Mouse (Mus musculus): Measurements from ENCODE around the gene Actl10. TPM values are rescaled to one million over a fixed set of nuclear protein-coding genes. Genes with fewer than 3 reads are reported as not detected.
A peak's percentile ranks its signal among the peaks of the same experiment; 100 is the strongest.

Actl10 gene
- not detected in 2 replicates for polyA plus RNA-seq (2015; fragmentation: Nextera tagmentation; extraction: Ambion mirVana)

DNA sequence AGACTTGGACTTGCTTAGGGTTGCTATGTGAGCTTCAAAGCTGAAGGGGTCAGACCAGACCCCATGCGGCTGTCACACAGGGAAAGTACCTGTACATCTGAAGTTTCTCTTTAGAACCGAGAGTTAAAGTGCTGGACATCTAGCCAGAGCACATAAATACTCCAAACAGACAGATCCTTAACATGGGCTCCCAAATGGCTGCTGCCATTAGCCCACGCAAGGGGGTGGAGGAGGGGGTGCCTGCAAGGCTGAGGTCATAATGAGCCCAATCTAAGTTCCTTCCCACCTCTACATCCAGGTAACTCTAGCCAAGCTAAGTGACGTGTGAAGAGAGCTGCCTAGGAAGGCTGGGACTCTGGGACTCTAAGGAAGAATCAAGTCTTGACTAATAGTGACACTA is at the start of gene Actl10:
Gene Actl10 (plus strand): TSS at position 301 of the 400 bp plus-strand sequence.
- Histone ChIP-seq H3K4me1 (replicated peaks; ENCODE audit: control insufficient read depth, insufficient read depth, low read length) (peaks cover 6% of the 10 kb centered on the region; the same call in 1 of the 2 replicates), H3K4me3 (ENCODE audit: low read depth, low read length) (peak within 1 kb of the TSS; percentile 16), H3K27me3 (replicated peaks; ENCODE audit: control insufficient read depth, insufficient read depth, low read length) (peaks cover 16% of the 10 kb centered on the region), H3K9ac (ENCODE audit: low read depth, low read length) (no peak within 1 kb of the TSS), H3K4me2 (replicated peaks; ENCODE audit: low read depth) (peak within 1 kb of the TSS; percentile 60), H3K36me3 (ENCODE audit: control insufficient read depth, insufficient read depth) (no peaks in the 10 kb centered on the region), H3K9me3 (ENCODE audit: control insufficient read depth) (no peaks in the 10 kb centered on the region), H3K27ac (ENCODE audit: low read depth, low read length) (no peak within 1 kb of the TSS)
- no peak for ATAC-seq
- TF ChIP-seq CTCF (IDR thresholded peaks at IDR 0.05; ENCODE audit: low read depth), result no peak
- WGBS, result 83% methylated on average over 4 of the region's 4 CpGs

DNA sequence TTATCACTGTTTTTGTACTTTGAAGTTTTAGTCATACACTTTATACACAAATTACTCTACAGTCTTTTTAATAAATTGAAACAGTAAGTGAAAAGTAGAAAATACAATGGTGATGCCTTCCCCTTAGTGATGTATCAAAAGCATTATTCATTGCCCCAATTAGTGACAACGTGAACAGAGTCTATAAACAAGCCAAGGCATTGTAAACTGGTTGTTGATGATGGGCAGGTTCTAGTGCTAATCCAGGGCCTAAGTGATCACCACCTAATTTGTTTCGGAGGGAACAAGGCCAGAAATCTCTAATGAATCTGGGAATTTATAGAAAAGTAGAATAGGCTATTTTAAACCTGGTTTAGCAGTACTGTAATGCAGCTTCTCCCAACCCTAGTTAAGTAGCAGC is 44.5 kb upstream of the Actl10 start:
- no peaks in the 10 kb centered on the region for H3K4me1 ChIP-seq (replicated peaks; ENCODE audit: control insufficient read depth, insufficient read depth, low read length)
- no peak overlapping the region for H3K4me3 ChIP-seq (ENCODE audit: low read depth, low read length)
- H3K9me3 ChIP-seq (ENCODE audit: control insufficient read depth), result no peaks in the 10 kb centered on the region
- no peak overlapping the region for H3K9ac ChIP-seq (ENCODE audit: low read depth, low read length)
- H3K4me2 ChIP-seq (replicated peaks; ENCODE audit: low read depth), result no peak overlapping the region
- H3K27ac ChIP-seq (ENCODE audit: low read depth, low read length), result no peak overlapping the region
- 58% methylated on average over 2 of the region's 2 CpGs for WGBS
- no peak for ATAC-seq
- H3K36me3 ChIP-seq (ENCODE audit: control insufficient read depth, insufficient read depth), result peaks cover 30% of the 10 kb centered on the region
- no peak for TF ChIP-seq CTCF (IDR thresholded peaks at IDR 0.05; ENCODE audit: low read depth)
- H3K27me3 ChIP-seq (replicated peaks; ENCODE audit: control insufficient read depth, insufficient read depth, low read length), result no peaks in the 10 kb centered on the region

DNA sequence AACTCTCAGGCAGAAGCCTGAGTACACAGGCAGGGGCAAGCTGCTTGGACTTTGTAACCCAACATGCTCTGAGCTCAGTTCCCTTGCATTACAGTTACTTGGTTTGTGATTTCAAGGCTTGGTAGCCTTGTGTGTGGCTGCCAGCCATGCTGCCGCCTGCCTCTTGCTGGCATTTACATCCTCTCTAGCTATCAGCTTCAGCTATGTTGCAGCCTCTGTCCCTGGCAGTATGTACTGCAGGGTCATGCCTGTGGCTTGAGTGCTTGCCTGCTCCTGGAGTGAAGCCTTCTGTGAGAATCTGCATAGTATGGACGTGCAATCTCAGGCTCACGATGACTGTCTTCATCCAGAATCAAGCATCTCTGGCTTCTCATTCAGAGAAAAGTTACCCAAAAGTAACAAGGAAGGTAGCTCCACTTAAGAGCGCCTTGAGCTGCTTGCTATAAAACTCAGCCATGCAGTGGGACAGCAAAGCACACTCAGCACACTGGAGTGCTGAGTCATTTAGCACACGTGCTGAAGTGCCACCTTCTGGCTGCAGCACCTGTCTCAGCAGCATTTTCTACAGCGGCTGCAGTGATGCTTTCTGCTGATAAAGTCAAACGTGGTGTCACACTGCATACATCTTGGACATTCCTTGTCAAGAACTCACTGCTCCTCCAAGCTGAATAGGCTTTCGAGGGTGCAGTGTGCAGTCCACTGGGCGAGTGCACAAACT is 43.9 kb upstream of the Actl10 start:
- no peaks in the 10 kb centered on the region for H3K9me3 ChIP-seq (ENCODE audit: control insufficient read depth)
- ATAC-seq, result peak; percentile 49; the same call in 1 of the 2 replicates
- no peaks in the 10 kb centered on the region for H3K27me3 ChIP-seq (replicated peaks; ENCODE audit: control insufficient read depth, insufficient read depth, low read length)
- H3K4me3 ChIP-seq (ENCODE audit: low read depth, low read length), result no peak overlapping the region
- H3K27ac ChIP-seq (ENCODE audit: low read depth, low read length), result no peak overlapping the region
- no peak overlapping the region for H3K4me2 ChIP-seq (replicated peaks; ENCODE audit: low read depth)
- H3K4me1 ChIP-seq (replicated peaks; ENCODE audit: control insufficient read depth, insufficient read depth, low read length), result no peaks in the 10 kb centered on the region
- WGBS, result 61% methylated on average over 9 of the region's 9 CpGs
- peak; percentile 67 for TF ChIP-seq CTCF (IDR thresholded peaks at IDR 0.05; ENCODE audit: low read depth)
- H3K36me3 ChIP-seq (ENCODE audit: control insufficient read depth, insufficient read depth), result peaks cover 30% of the 10 kb centered on the region
- no peak overlapping the region for H3K9ac ChIP-seq (ENCODE audit: low read depth, low read length)

DNA sequence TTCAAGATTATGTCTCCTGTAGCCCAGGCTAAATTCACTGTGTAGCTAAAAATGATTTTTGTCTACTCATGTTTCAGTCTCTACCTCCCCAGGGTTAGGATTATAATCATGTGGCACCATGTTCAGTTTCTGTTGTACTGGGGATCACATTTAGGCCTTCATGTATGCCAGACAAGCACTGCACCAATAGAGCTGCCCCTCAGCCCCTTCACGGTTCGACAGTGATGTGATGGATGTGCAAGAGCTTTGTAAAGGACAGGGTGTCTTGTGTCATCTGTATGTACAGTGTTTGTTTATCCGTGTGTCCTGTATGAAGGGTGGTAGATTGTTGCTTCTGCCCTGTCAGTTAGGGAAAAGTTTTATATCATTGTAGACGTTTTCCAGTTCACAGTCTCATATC is 43.1 kb upstream of the Actl10 start:
- WGBS, result 86% methylated on average over 4 of the region's 4 CpGs
- no peaks in the 10 kb centered on the region for H3K4me1 ChIP-seq (replicated peaks; ENCODE audit: control insufficient read depth, insufficient read depth, low read length)
- H3K9me3 ChIP-seq (ENCODE audit: control insufficient read depth), result no peaks in the 10 kb centered on the region
- H3K27me3 ChIP-seq (replicated peaks; ENCODE audit: control insufficient read depth, insufficient read depth, low read length), result no peaks in the 10 kb centered on the region
- H3K4me3 ChIP-seq (ENCODE audit: low read depth, low read length), result no peak overlapping the region
- H3K9ac ChIP-seq (ENCODE audit: low read depth, low read length), result no peak overlapping the region
- H3K27ac ChIP-seq (ENCODE audit: low read depth, low read length), result no peak overlapping the region
- ATAC-seq, result no peak
- no peak overlapping the region for H3K4me2 ChIP-seq (replicated peaks; ENCODE audit: low read depth)
- TF ChIP-seq CTCF (IDR thresholded peaks at IDR 0.05; ENCODE audit: low read depth), result no peak
- peaks cover 25% of the 10 kb centered on the region for H3K36me3 ChIP-seq (ENCODE audit: control insufficient read depth, insufficient read depth)

DNA sequence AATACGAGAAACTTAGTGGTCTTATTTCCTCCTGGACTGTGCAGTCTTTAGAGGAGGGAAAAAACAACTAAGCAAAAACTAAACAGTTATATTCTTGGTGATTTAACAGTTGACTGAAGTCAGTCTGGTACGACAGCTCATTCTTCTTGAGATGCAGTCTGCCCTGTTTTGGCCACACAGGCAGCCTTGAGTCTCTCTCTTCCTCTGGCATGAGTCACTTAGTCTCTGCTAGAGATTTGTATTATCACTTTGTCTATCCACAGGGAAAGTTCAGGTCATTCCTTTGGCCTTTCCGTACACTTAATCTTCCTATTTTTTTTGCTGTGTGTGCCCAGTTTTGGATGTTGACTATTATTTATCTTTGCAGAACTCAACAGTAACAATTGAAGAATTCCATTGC is 41.4 kb upstream of the Actl10 start:
- 92% methylated on average over 3 of the region's 3 CpGs for WGBS
- Histone ChIP-seq H3K9ac (ENCODE audit: low read depth, low read length) (no peak overlapping the region), H3K27me3 (replicated peaks; ENCODE audit: control insufficient read depth, insufficient read depth, low read length) (no peaks in the 10 kb centered on the region), H3K27ac (ENCODE audit: low read depth, low read length) (no peak overlapping the region), H3K4me2 (replicated peaks; ENCODE audit: low read depth) (no peak overlapping the region), H3K4me3 (ENCODE audit: low read depth, low read length) (no peak overlapping the region), H3K9me3 (ENCODE audit: control insufficient read depth) (no peaks in the 10 kb centered on the region), H3K36me3 (ENCODE audit: control insufficient read depth, insufficient read depth) (peaks cover 18% of the 10 kb centered on the region), H3K4me1 (replicated peaks; ENCODE audit: control insufficient read depth, insufficient read depth, low read length) (no peaks in the 10 kb centered on the region)
- TF ChIP-seq CTCF (IDR thresholded peaks at IDR 0.05; ENCODE audit: low read depth), result no peak
- no peak for ATAC-seq

DNA sequence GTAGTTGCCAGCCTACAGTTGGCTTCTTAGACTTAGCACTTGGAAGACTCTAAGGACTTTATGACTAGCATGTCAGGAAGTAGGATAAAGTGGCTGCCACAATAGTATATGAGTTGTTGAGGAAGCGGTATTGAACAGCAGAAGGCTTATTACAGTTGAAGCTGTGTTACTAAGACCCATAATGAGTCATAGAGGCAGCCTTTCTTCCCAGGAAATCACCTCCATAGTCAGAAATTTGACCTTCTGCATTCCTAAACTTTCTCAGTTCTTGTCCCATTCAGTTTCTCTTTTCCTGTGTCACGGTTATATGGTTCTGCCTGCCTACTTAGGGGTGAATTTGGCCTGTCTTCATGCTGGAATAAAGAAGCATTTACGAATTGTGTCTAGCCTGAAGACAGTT is 34.6 kb upstream of the Actl10 start:
- 79% methylated on average over 3 of the region's 3 CpGs for WGBS
- H3K4me1 ChIP-seq (replicated peaks; ENCODE audit: control insufficient read depth, insufficient read depth, low read length), result no peaks in the 10 kb centered on the region
- H3K36me3 ChIP-seq (ENCODE audit: control insufficient read depth, insufficient read depth), result peaks cover 36% of the 10 kb centered on the region
- no peak overlapping the region for H3K9ac ChIP-seq (ENCODE audit: low read depth, low read length)
- no peak overlapping the region for H3K4me3 ChIP-seq (ENCODE audit: low read depth, low read length)
- no peaks in the 10 kb centered on the region for H3K9me3 ChIP-seq (ENCODE audit: control insufficient read depth)
- no peak overlapping the region for H3K27ac ChIP-seq (ENCODE audit: low read depth, low read length)
- H3K27me3 ChIP-seq (replicated peaks; ENCODE audit: control insufficient read depth, insufficient read depth, low read length), result no peaks in the 10 kb centered on the region
- no peak for ATAC-seq
- no peak for TF ChIP-seq CTCF (IDR thresholded peaks at IDR 0.05; ENCODE audit: low read depth)
- H3K4me2 ChIP-seq (replicated peaks; ENCODE audit: low read depth), result no peak overlapping the region
